Mouse (Mus musculus) G1E (cell line): Measurements from ENCODE around the gene Agap1. TPM values are rescaled to one million over a fixed set of nuclear protein-coding genes. Genes with fewer than 3 reads are reported as not detected.
A peak's percentile ranks its signal among the peaks of the same experiment; 100 is the strongest.

ENCODE experiments used
- ATAC-seq: 2 replicates; pipeline ENCODE4 v1.8.0; 2016; ENCODE audit warnings: mild to moderate bottlenecking; ENCODE audit not compliant: insufficient number of reproducible peaks, poor library complexity, low FRiP score, severe bottlenecking; ENCODE audit errors: extremely low read depth
- DNase-seq: peaks from one replicate; pipeline ENCODE4 v3.0.0; 2012; ENCODE audit warnings: low spot score
- H3K27me3 ChIP-seq: 2 replicates; pipeline ENCODE4 v1.6.1; 2012; ENCODE audit warnings: mild to moderate bottlenecking, low read length, inconsistent platforms; ENCODE audit not compliant: insufficient read depth
- H3K36me3 ChIP-seq: replicated peaks from 2 replicates; pipeline ENCODE3; 2012; ENCODE audit warnings: mild to moderate bottlenecking, inconsistent platforms
- H3K4me1 ChIP-seq: 2 replicates; pipeline ENCODE4 v1.6.1; 2012; ENCODE audit warnings: low read depth, low read length, inconsistent platforms, mixed read lengths; ENCODE audit not compliant: insufficient read depth
- H3K4me3 ChIP-seq: 2 replicates; pipeline ENCODE4 v1.5.1; 2012; ENCODE audit warnings: low read depth, mild to moderate bottlenecking, inconsistent platforms, low read length, moderate library complexity, mixed read lengths
- H3K9me3 ChIP-seq: replicated peaks from 2 replicates; pipeline ENCODE4 v1.6.1; 2012; ENCODE audit warnings: inconsistent platforms
- CTCF ChIP-seq: IDR thresholded peaks from 2 replicates; pipeline ENCODE4 v1.5.1; 2012; ENCODE audit warnings: low read depth, low read length, inconsistent platforms, mixed read lengths
- GATA1 ChIP-seq: IDR thresholded peaks from 2 replicates; pipeline ENCODE4 v1.6.1; 2012; ENCODE audit warnings: borderline replicate concordance, low read length, inconsistent platforms, mixed read lengths
- GATA2 ChIP-seq: IDR thresholded peaks from 2 replicates; pipeline ENCODE4 v1.6.1; 2012; ENCODE audit warnings: low read depth, low read length, inconsistent platforms, borderline replicate concordance
- POLR2AphosphoS5 ChIP-seq: IDR thresholded peaks from 2 replicates; pipeline ENCODE4 v1.6.1; 2012; ENCODE audit warnings: low read depth, low read length, inconsistent platforms; ENCODE audit not compliant: insufficient replicate concordance
- TAL1 ChIP-seq: conservative IDR thresholded peaks from 2 replicates; pipeline ENCODE4 v1.6.1; 2012; ENCODE audit warnings: low read depth, low read length, inconsistent platforms, mixed read lengths
- polyA plus RNA-seq: library from polyadenylated mRNA; stranded (reverse); fragments of >175 nt; gene quantifications from 2 replicates; pipeline ENCODE4 v1.2.3, GENCODE M21; 2012
- total RNA-seq, 2 experiments: library from RNA; stranded (forward) in 1 of 2; stranded (reverse) in 1 of 2; fragments of 200-1000 nt in 1 of 2; fragments of >200 nt in 1 of 2; fragmentation: Nextera tagmentation in 1 of 2; gene quantifications; 2 replicates each; pipeline ENCODE4 v1.2.3; 2014 to 2017

Agap1 gene
- total and polyA plus RNA-seq, 3 experiments: 0.01 to 0.45 (median 0.16) TPM

GRCm38 (mm10) chr1:89524998-89525397 is 70.4 kb downstream of the Agap1 start:
- H3K4me3 ChIP-seq: no peak overlapping the region
- DNase-seq: no peak

DNA sequence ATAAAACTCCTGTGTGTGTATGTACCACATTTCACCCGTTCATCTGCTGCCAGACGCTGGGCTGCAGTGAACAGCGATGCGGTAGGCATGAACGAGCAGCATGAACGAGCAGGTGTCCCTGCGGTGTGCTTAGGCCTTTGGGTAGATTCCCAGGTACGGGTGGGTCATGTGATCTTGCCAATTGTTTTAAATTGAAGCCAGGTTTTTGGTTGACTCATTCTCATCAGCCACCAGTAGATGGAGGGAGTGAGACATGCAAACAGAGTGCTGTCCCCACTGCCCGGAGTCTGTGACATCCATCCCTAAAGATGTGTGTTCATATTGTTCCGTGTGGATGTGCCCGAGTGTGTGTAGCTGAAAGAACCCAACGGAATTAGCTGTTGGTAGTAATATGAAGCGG is 71.2 kb downstream of the Agap1 start:
- TF ChIP-seq TAL1 (no peak), GATA2 (no peak), CTCF (no peak), GATA1 (no peak), POLR2AphosphoS5 (no peak)
- no peak for ATAC-seq
- Histone ChIP-seq H3K27me3 (no peaks in the 10 kb centered on the region), H3K4me1 (no peaks in the 10 kb centered on the region), H3K9me3 (peaks cover 89% of the 10 kb centered on the region), H3K36me3 (no peaks in the 10 kb centered on the region), H3K4me3 (no peak overlapping the region)
- DNase-seq: no peak

More at GRCm38 (mm10) chr1:89524998-89525397, 70.4 kb downstream of the Agap1 start:
- no peaks in the 10 kb centered on the region for H3K27me3 ChIP-seq
- no peak for TF ChIP-seq GATA1
- no peak for TF ChIP-seq TAL1
- TF ChIP-seq CTCF: no peak
- no peak for TF ChIP-seq GATA2
- TF ChIP-seq POLR2AphosphoS5: no peak
- no peaks in the 10 kb centered on the region for H3K4me1 ChIP-seq
- peaks cover 91% of the 10 kb centered on the region for H3K9me3 ChIP-seq
- H3K36me3 ChIP-seq: no peaks in the 10 kb centered on the region
- ATAC-seq: no peak

- no peak overlapping the region for H3K4me3 ChIP-seq
- peaks cover 86% of the 10 kb centered on the region for H3K9me3 ChIP-seq
- H3K36me3 ChIP-seq: no peaks in the 10 kb centered on the region
- TF ChIP-seq CTCF (no peak), GATA1 (no peak)
- H3K4me1 ChIP-seq: no peaks in the 10 kb centered on the region
- DNase-seq (no peak), ATAC-seq (no peak)
- H3K27me3 ChIP-seq: no peaks in the 10 kb centered on the region
Measured at GRCm38 (mm10) chr1:89528671-89529276, 74.2 kb downstream of the Agap1 start.

- no peak for TF ChIP-seq TAL1
- TF ChIP-seq GATA1: no peak
- no peak for TF ChIP-seq CTCF
- TF ChIP-seq POLR2AphosphoS5: no peak
- TF ChIP-seq GATA2: no peak
- Histone ChIP-seq H3K36me3 (no peaks in the 10 kb centered on the region), H3K27me3 (no peaks in the 10 kb centered on the region), H3K9me3 (peaks cover 92% of the 10 kb centered on the region), H3K4me3 (no peak overlapping the region), H3K4me1 (no peaks in the 10 kb centered on the region)
- no peak for DNase-seq
- no peak for ATAC-seq
Measured at GRCm38 (mm10) chr1:89533702-89534101, 79.1 kb downstream of the Agap1 start.

- Histone ChIP-seq H3K36me3 (no peaks in the 10 kb centered on the region), H3K4me3 (no peak overlapping the region), H3K9me3 (peaks cover 91% of the 10 kb centered on the region), H3K27me3 (no peaks in the 10 kb centered on the region), H3K4me1 (no peaks in the 10 kb centered on the region)
- no peak for TF ChIP-seq CTCF
- TF ChIP-seq POLR2AphosphoS5: no peak
- no peak for TF ChIP-seq TAL1
- ATAC-seq: no peak
- DNase-seq: no peak
Measured at GRCm38 (mm10) chr1:89535206-89535605, 80.6 kb downstream of the Agap1 start.

- Histone ChIP-seq H3K27me3 (no peaks in the 10 kb centered on the region), H3K9me3 (peaks cover 95% of the 10 kb centered on the region), H3K4me3 (peak overlapping the region; percentile 21; the same call in 1 of the 2 replicates), H3K36me3 (no peaks in the 10 kb centered on the region), H3K4me1 (no peaks in the 10 kb centered on the region)
- no peak for ATAC-seq
- TF ChIP-seq GATA2 (no peak), CTCF (no peak), POLR2AphosphoS5 (no peak), GATA1 (no peak), TAL1 (no peak)
- DNase-seq: no peak
Measured at GRCm38 (mm10) chr1:89538163-89538946, 83.7 kb downstream of the Agap1 start.
